In the genomic region with DNA sequence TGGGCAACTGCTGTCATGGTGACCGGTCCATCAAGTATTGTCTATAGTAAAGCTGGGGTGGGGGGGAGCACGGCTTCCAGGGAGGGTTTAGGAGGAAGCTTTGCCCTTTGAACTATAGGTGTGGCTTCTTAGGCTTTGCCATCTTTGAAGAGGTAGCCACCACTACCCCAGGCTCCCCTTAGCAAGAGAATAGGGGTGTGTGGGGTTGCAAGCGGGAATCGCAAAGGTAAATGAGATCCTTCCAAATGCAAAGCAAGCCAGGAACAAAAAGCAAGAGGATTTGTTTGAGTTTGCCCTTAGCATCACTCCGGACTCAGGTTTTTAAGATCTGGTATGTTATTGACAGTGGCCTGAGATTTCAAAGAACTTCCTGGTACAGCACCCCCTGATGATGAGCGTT, we compare ENCODE assay signal across 18 mouse cellular contexts.
A peak's percentile ranks its signal among the peaks of the same experiment; 100 is the strongest.
DNase-seq lines count a peak whose midpoint lies in the region; ATAC-seq and TF ChIP-seq lines count a peak whose summit lies in the region.
"Had no signal": no experiment of that assay in that cellular context is flagged by ENCODE, and none has a peak within 500 bp of the region (broad histone marks: within the 10 kb centered on the region; RNA-seq: fewer than 3 reads in every experiment).

No protein-coding gene starts in this region.

- H3K4me1 ChIP-seq in kidney, embryonic 16.5 days (ENCODE audit: insufficient read depth, low read length), result peaks cover 15% of the 10 kb centered on the region
- H3K4me1 ChIP-seq in lung, embryonic 16.5 days (replicated peaks; ENCODE audit: control insufficient read depth, insufficient read depth, low read length), result peaks cover 37% of the 10 kb centered on the region
- H3K4me1 ChIP-seq in ES-E14 (ENCODE audit: control insufficient read depth in 2 of 2, insufficient read depth in 2 of 2, low read length in 2 of 2, poor library complexity in 1 of 2), result peaks cover 8 to 39% of the 10 kb centered on the region in 2 experiments
- no peaks in the 10 kb centered on the region for H3K4me1 ChIP-seq in forebrain, postnatal 0 days (ENCODE audit: insufficient read depth)

- no peaks in the 10 kb centered on the region for H3K36me3 ChIP-seq in kidney, embryonic 16.5 days (ENCODE audit: insufficient read depth, low read length)
- no peaks in the 10 kb centered on the region for H3K36me3 ChIP-seq in lung, embryonic 16.5 days (ENCODE audit: control insufficient read depth, insufficient read depth, low read length)
- H3K36me3 ChIP-seq in ES-E14 (ENCODE audit: control insufficient read depth, insufficient read depth, low read length, poor library complexity, severe bottlenecking), result no peaks in the 10 kb centered on the region; the same call in 1 of the 2 replicates
- H3K36me3 ChIP-seq in forebrain, postnatal 0 days (ENCODE audit: insufficient read depth), result peaks cover 2% of the 10 kb centered on the region
- H3K36me3 ChIP-seq: embryonic facial prominence, embryonic 15.5 days; forebrain, embryonic 10.5 days; heart, embryonic 13.5 days; hindbrain, embryonic 15.5 days had no signal

- 67% methylated on average over 6 of the region's 6 CpGs for WGBS in kidney, embryonic 16.5 days
- 66% methylated on average over 6 of the region's 6 CpGs for WGBS in lung, embryonic 16.5 days
- 48% methylated on average over 6 of the region's 6 CpGs for WGBS in forebrain, postnatal 0 days

- no peak overlapping the region for H3K4me3 ChIP-seq in kidney, embryonic 16.5 days (ENCODE audit: low read length)
- no peak overlapping the region for H3K4me3 ChIP-seq in lung, embryonic 16.5 days (ENCODE audit: low read length)
- peak overlapping the region; percentile 47 to 57 for H3K4me3 ChIP-seq in ES-E14 (ENCODE audit: insufficient read depth in 1 of 2, low read depth in 1 of 2, low read length in 2 of 2, poor library complexity in 1 of 2, severe bottlenecking in 1 of 2)
- H3K4me3 ChIP-seq in forebrain, postnatal 0 days (ENCODE audit: low read depth, low read length), result no peak overlapping the region
- H3K4me3 ChIP-seq: embryonic facial prominence, embryonic 15.5 days; erythroblast, embryonic 14.5 days; forebrain, embryonic 10.5 days; heart, embryonic 13.5 days; hindbrain, embryonic 15.5 days had no signal

- no peak for DNase-seq in kidney, adult 18-20 months
- no peak for DNase-seq in lung, postnatal 4 days
- DNase-seq in ES-E14 (ENCODE audit: low read depth, low spot score), result no peak
- no peak for DNase-seq in retina, embryonic 14.5 days (ENCODE audit: low spot score)
- no peak for DNase-seq in forebrain, postnatal 0 days
- DNase-seq: adrenal gland, adult 2 months; adrenal gland, postnatal 36 days; cerebellum, adult 2 months; cerebellum, postnatal 10 days; gastrocnemius, postnatal 36 days; heart, postnatal 36 days had no signal

- in situ Hi-C loops in ES-E14 (cut with MboI; ENCODE audit: low sequenced_read_pairs in 2 of 2, unreplicated experiment in 2 of 2), result loop anchor here (25.0 kb wide), 1 partner anchor 308 kb away; no protein-coding TSS in a partner anchor

- no peak overlapping the region for H3K4me2 ChIP-seq in kidney, embryonic 16.5 days (replicated peaks; ENCODE audit: low read depth, low read length)
- H3K4me2 ChIP-seq in lung, embryonic 16.5 days (ENCODE audit: low read depth, low read length), result no peak overlapping the region
- H3K4me2 ChIP-seq in forebrain, postnatal 0 days (ENCODE audit: low read depth), result no peak overlapping the region
- H3K4me2 ChIP-seq: embryonic facial prominence, embryonic 15.5 days; heart, embryonic 13.5 days; hindbrain, embryonic 15.5 days had no signal

- H3K9ac ChIP-seq in kidney, embryonic 16.5 days (replicated peaks; ENCODE audit: low read length), result no peak overlapping the region
- no peak overlapping the region for H3K9ac ChIP-seq in lung, embryonic 16.5 days (ENCODE audit: low read length)
- peak overlapping the region; percentile 72 for H3K9ac ChIP-seq in ES-E14 (ENCODE audit: insufficient read depth, low read depth, low read length, poor library complexity, severe bottlenecking)
- H3K9ac ChIP-seq in forebrain, postnatal 0 days, result no peak overlapping the region
- H3K9ac ChIP-seq: embryonic facial prominence, embryonic 15.5 days; heart, embryonic 13.5 days; hindbrain, embryonic 15.5 days had no signal

- no peaks in the 10 kb centered on the region for H3K27me3 ChIP-seq in kidney, embryonic 16.5 days (ENCODE audit: insufficient read depth, low read length)
- no peaks in the 10 kb centered on the region for H3K27me3 ChIP-seq in lung, embryonic 16.5 days (ENCODE audit: control insufficient read depth, insufficient read depth, low read depth, low read length)
- no peaks in the 10 kb centered on the region for H3K27me3 ChIP-seq in forebrain, postnatal 0 days (ENCODE audit: insufficient read depth, low read length)
- H3K27me3 ChIP-seq: embryonic facial prominence, embryonic 15.5 days; heart, embryonic 13.5 days had no signal

- no peak for ATAC-seq in kidney, embryonic 16.5 days (ENCODE audit: low FRiP score, low TSS enrichment)
- no peak for ATAC-seq in lung, embryonic 16.5 days (ENCODE audit: low read depth)
- ATAC-seq in forebrain, postnatal 0 days, result no peak

- H3K27ac ChIP-seq in kidney, embryonic 16.5 days (ENCODE audit: low read length), result 0 out of 2 replicates have a peak overlapping the region, but pooled peaks have one; percentile 16
- peak overlapping the region; percentile 86 for H3K27ac ChIP-seq in lung, embryonic 16.5 days (ENCODE audit: low read length)
- peak overlapping the region; percentile 91 for H3K27ac ChIP-seq in ES-E14 (ENCODE audit: insufficient read depth, low read depth, low read length, poor library complexity, severe bottlenecking)
- H3K27ac ChIP-seq in forebrain, postnatal 0 days (ENCODE audit: low read depth, low read length), result no peak overlapping the region
- H3K27ac ChIP-seq: embryonic facial prominence, embryonic 15.5 days; heart, embryonic 13.5 days; hindbrain, embryonic 15.5 days had no signal

- no peaks in the 10 kb centered on the region for H3K9me3 ChIP-seq in kidney, embryonic 16.5 days (ENCODE audit: low read length)
- no peaks in the 10 kb centered on the region for H3K9me3 ChIP-seq in lung, embryonic 16.5 days (ENCODE audit: control insufficient read depth, low read length)
- no peaks in the 10 kb centered on the region for H3K9me3 ChIP-seq in ES-E14 (ENCODE audit: control insufficient read depth, insufficient read depth, low read depth, low read length)
- no peaks in the 10 kb centered on the region for H3K9me3 ChIP-seq in forebrain, postnatal 0 days (ENCODE audit: low read length)
- H3K9me3 ChIP-seq: embryonic facial prominence, embryonic 15.5 days; forebrain, embryonic 10.5 days; heart, embryonic 13.5 days; hindbrain, embryonic 15.5 days had no signal

- no peak for TF ChIP-seq CTCF in forebrain, postnatal 0 days (IDR thresholded peaks at IDR 0.05; ENCODE audit: low read depth)

TF ChIP-seq in ES-E14, 5 proteins besides CTCF, POLR2A, EP300 and RAD21:
- TF ChIP-seq CHD2 (IDR thresholded peaks at IDR 0.05; ENCODE audit: low read depth, low read length) (no peak), HCFC1 (IDR thresholded peaks at IDR 0.05; ENCODE audit: borderline replicate concordance, insufficient read depth, low read length) (no peak), ZC3H11A (IDR thresholded peaks at IDR 0.05; ENCODE audit: borderline replicate concordance, low read depth, low read length) (no peak), MAFK (IDR thresholded peaks at IDR 0.05; ENCODE audit: insufficient read depth, low read depth, low read length) (no peak), ZNF384 (IDR thresholded peaks at IDR 0.05; ENCODE audit: low read depth, low read length) (no peak)
TF ChIP-seq in ES-E14: peak in this region for 0.

Comparison
In these comparisons a context has a peak if more than half of its experiments do, and no peak if none do; other contexts are left out.
1. H3K4me3 ChIP-seq: peak in ES-E14 (2 of 2); none in kidney, embryonic 16.5 days (single experiment), lung, embryonic 16.5 days (single experiment) and forebrain, postnatal 0 days (single experiment).